Mouse (Mus musculus): ENCODE results near the gene U2af1. TPM values are rescaled to one million over a fixed set of nuclear protein-coding genes. Genes with fewer than 3 reads are reported as not detected.
"Not testable (repeated sequence)": the region's sequence is repeated elsewhere in the genome, so short reads cannot be mapped to it uniquely, and the experiment has no call there.

Gene U2af1
- polyA plus RNA-seq, 1 experiment from 2014 or later, result 305 TPM

- H3K9me3 ChIP-seq, result no peaks in the 10 kb centered on the region
- ATAC-seq (ENCODE audit: low FRiP score, low read depth), result peak; percentile 61; the same call in 1 of the 2 replicates
- peak overlapping the region; percentile 54; the same call in 1 of the 2 replicates for H3K9ac ChIP-seq
- peak overlapping the region; percentile 96 for H3K4me2 ChIP-seq (replicated peaks)
- H3K27me3 ChIP-seq (replicated peaks), result peaks cover 31% of the 10 kb centered on the region
- WGBS, result 4% methylated on average over 45 of the region's 45 CpGs
- no peaks in the 10 kb centered on the region for H3K36me3 ChIP-seq
- H3K27ac ChIP-seq, result no peak overlapping the region
- peaks cover 17% of the 10 kb centered on the region for H3K4me1 ChIP-seq
- H3K4me3 ChIP-seq, result peak overlapping the region; percentile 43
Measured at GRCm38 (mm10) chr17:31636277-31636941, 22.3 kb downstream of the U2af1 start.

GRCm38 (mm10) chr17:31635781-31636180 is 22.9 kb downstream of the U2af1 start:
- H3K27me3 ChIP-seq (replicated peaks), result peaks cover 31% of the 10 kb centered on the region
- ATAC-seq (ENCODE audit: low FRiP score, low read depth), result no peak
- no peak overlapping the region for H3K27ac ChIP-seq
- no peak overlapping the region for H3K9ac ChIP-seq
- peaks cover 17% of the 10 kb centered on the region for H3K4me1 ChIP-seq
- peak overlapping the region; percentile 96 for H3K4me2 ChIP-seq (replicated peaks)
- no peak overlapping the region for H3K4me3 ChIP-seq
- 59% methylated on average over 11 of the region's 11 CpGs for WGBS
- no peaks in the 10 kb centered on the region for H3K9me3 ChIP-seq
- no peaks in the 10 kb centered on the region for H3K36me3 ChIP-seq

- peaks cover 31% of the 10 kb centered on the region for H3K27me3 ChIP-seq (replicated peaks)
- WGBS, result 70% methylated on average over 5 of the region's 5 CpGs
- ATAC-seq (ENCODE audit: low FRiP score, low read depth), result no peak
Measured at GRCm38 (mm10) chr17:31634896-31635295, 23.8 kb downstream of the U2af1 start.

GRCm38 (mm10) chr17:31633007-31633406 is 25.7 kb downstream of the U2af1 start:
- no peak overlapping the region for H3K9ac ChIP-seq
- no peaks in the 10 kb centered on the region for H3K36me3 ChIP-seq
- peaks cover 17% of the 10 kb centered on the region for H3K4me1 ChIP-seq
- no peak overlapping the region for H3K27ac ChIP-seq
- ATAC-seq (ENCODE audit: low FRiP score, low read depth), result no peak
- no peak overlapping the region for H3K4me2 ChIP-seq (replicated peaks)
- H3K9me3 ChIP-seq, result 0 out of 2 replicates have a peak, but pooled peaks cover 3% of the 10 kb centered on the region
- 56% methylated on average over 6 of the region's 6 CpGs for WGBS
- peaks cover 28% of the 10 kb centered on the region for H3K27me3 ChIP-seq (replicated peaks)
- H3K4me3 ChIP-seq, result no peak overlapping the region

More at GRCm38 (mm10) chr17:31634896-31635295, 23.8 kb downstream of the U2af1 start:
- Histone ChIP-seq H3K36me3 (no peaks in the 10 kb centered on the region), H3K4me2 (replicated peaks) (no peak overlapping the region), H3K9ac (no peak overlapping the region), H3K4me1 (peaks cover 17% of the 10 kb centered on the region), H3K9me3 (no peaks in the 10 kb centered on the region), H3K4me3 (no peak overlapping the region), H3K27ac (no peak overlapping the region)

GRCm38 (mm10) chr17:31631081-31631800 is 27.5 kb downstream of the U2af1 start:
- WGBS, result 88% methylated on average over 10 of the region's 10 CpGs
- peaks cover 5% of the 10 kb centered on the region for H3K4me1 ChIP-seq

GRCm38 (mm10) chr17:31627961-31628360 is 30.7 kb downstream of the U2af1 start:
- Histone ChIP-seq H3K27ac (no peak overlapping the region), H3K4me2 (replicated peaks) (no peak overlapping the region), H3K4me3 (no peak overlapping the region), H3K9ac (no peak overlapping the region), H3K4me1 (no peaks in the 10 kb centered on the region), H3K27me3 (replicated peaks) (no peaks in the 10 kb centered on the region), H3K36me3 (no peaks in the 10 kb centered on the region), H3K9me3 (0 out of 2 replicates have a peak, but pooled peaks cover 9% of the 10 kb centered on the region)
- no peak for ATAC-seq (ENCODE audit: low FRiP score, low read depth)
- WGBS, result 95% methylated on average over 2 of the region's 2 CpGs

More at GRCm38 (mm10) chr17:31631081-31631800, 27.5 kb downstream of the U2af1 start:
- H3K27ac ChIP-seq, result no peak overlapping the region
- 0 out of 2 replicates have a peak, but pooled peaks cover 9% of the 10 kb centered on the region for H3K9me3 ChIP-seq
- H3K4me2 ChIP-seq (replicated peaks), result no peak overlapping the region
- ATAC-seq (ENCODE audit: low FRiP score, low read depth), result no peak
- peaks cover 15% of the 10 kb centered on the region for H3K27me3 ChIP-seq (replicated peaks)
- no peak overlapping the region for H3K9ac ChIP-seq
- H3K4me3 ChIP-seq, result no peak overlapping the region
- no peaks in the 10 kb centered on the region for H3K36me3 ChIP-seq

GRCm38 (mm10) chr17:31623101-31623500 is 35.6 kb downstream of the U2af1 start:
- H3K9me3 ChIP-seq, result 0 out of 2 replicates have a peak, but pooled peaks cover 7% of the 10 kb centered on the region
- 92% methylated on average over 4 of the region's 4 CpGs for WGBS
- no peak overlapping the region for H3K4me2 ChIP-seq (replicated peaks)
- H3K27ac ChIP-seq, result no peak overlapping the region
- no peak overlapping the region for H3K4me3 ChIP-seq
- no peaks in the 10 kb centered on the region for H3K27me3 ChIP-seq (replicated peaks)
- no peak for ATAC-seq (ENCODE audit: low FRiP score, low read depth)
- no peak overlapping the region for H3K9ac ChIP-seq
- H3K4me1 ChIP-seq, result no peaks in the 10 kb centered on the region
- no peaks in the 10 kb centered on the region for H3K36me3 ChIP-seq

GRCm38 (mm10) chr17:31613086-31613755 is 45.5 kb downstream of the U2af1 start:
- Histone ChIP-seq H3K27ac (no peak overlapping the region), H3K27me3 (replicated peaks) (no peaks in the 10 kb centered on the region), H3K4me3 (no peak overlapping the region), H3K9me3 (no peaks in the 10 kb centered on the region), H3K9ac (no peak overlapping the region), H3K36me3 (peaks cover 9% of the 10 kb centered on the region), H3K4me2 (replicated peaks) (no peak overlapping the region), H3K4me1 (no peaks in the 10 kb centered on the region)
- no peak for ATAC-seq (ENCODE audit: low FRiP score, low read depth)
- 84% methylated on average over 4 of the region's 4 CpGs for WGBS

GRCm38 (mm10) chr17:31609895-31610294 is 48.8 kb downstream of the U2af1 start:
- WGBS, result 95% methylated on average over 3 of the region's 3 CpGs
- no peak for ATAC-seq (ENCODE audit: low FRiP score, low read depth)
- no peak overlapping the region for H3K4me2 ChIP-seq (replicated peaks)
- H3K36me3 ChIP-seq, result peaks cover 32% of the 10 kb centered on the region
- H3K27ac ChIP-seq, result no peak overlapping the region
- no peak overlapping the region for H3K9ac ChIP-seq
- H3K4me1 ChIP-seq, result no peaks in the 10 kb centered on the region
- H3K9me3 ChIP-seq, result no peaks in the 10 kb centered on the region
- H3K27me3 ChIP-seq (replicated peaks), result no peaks in the 10 kb centered on the region
- no peak overlapping the region for H3K4me3 ChIP-seq

GRCm38 (mm10) chr17:31609173-31609572 is 49.5 kb downstream of the U2af1 start:
- ATAC-seq (ENCODE audit: low FRiP score, low read depth); H3K4me1 ChIP-seq; H3K27ac ChIP-seq; H3K4me2 ChIP-seq (replicated peaks); H3K4me3 ChIP-seq; H3K9me3 ChIP-seq; H3K9ac ChIP-seq; H3K27me3 ChIP-seq (replicated peaks): not testable (repeated sequence)
- H3K36me3 ChIP-seq, result peaks cover 39% of the 10 kb centered on the region
- 96% methylated on average over 3 of the region's 3 CpGs for WGBS

GRCm38 (mm10) chr17:31607256-31607951 is 51.3 kb downstream of the U2af1 start:
- no peak overlapping the region for H3K9ac ChIP-seq
- peaks cover 56% of the 10 kb centered on the region for H3K36me3 ChIP-seq
- H3K9me3 ChIP-seq, result no peaks in the 10 kb centered on the region
- WGBS, result 85% methylated on average over 8 of the region's 8 CpGs
- ATAC-seq (ENCODE audit: low FRiP score, low read depth), result no peak
- no peak overlapping the region for H3K27ac ChIP-seq
- no peak overlapping the region for H3K4me3 ChIP-seq
- no peaks in the 10 kb centered on the region for H3K27me3 ChIP-seq (replicated peaks)
- H3K4me1 ChIP-seq, result no peaks in the 10 kb centered on the region
- H3K4me2 ChIP-seq (replicated peaks), result no peak overlapping the region

- Histone ChIP-seq H3K27me3 (replicated peaks) (no peaks in the 10 kb centered on the region), H3K36me3 (peaks cover 65% of the 10 kb centered on the region), H3K4me2 (replicated peaks) (no peak overlapping the region), H3K9me3 (no peaks in the 10 kb centered on the region), H3K4me3 (no peak overlapping the region), H3K27ac (no peak overlapping the region), H3K4me1 (no peaks in the 10 kb centered on the region), H3K9ac (no peak overlapping the region)
- WGBS, result 85% methylated on average over 7 of the region's 7 CpGs
- ATAC-seq (ENCODE audit: low FRiP score, low read depth), result no peak
Measured at GRCm38 (mm10) chr17:31606424-31606823, 52.3 kb downstream of the U2af1 start.
